Mouse (Mus musculus) myocyte (in vitro differentiated cells): ENCODE data around the gene Zfp987. TPM values are rescaled to one million over a fixed set of nuclear protein-coding genes. Genes with fewer than 3 reads are reported as not detected.
"Not testable (repeated sequence)": the region's sequence is repeated elsewhere in the genome, so short reads cannot be mapped to it uniquely, and the experiment has no call there.

ENCODE experiments used
- H3K27me3 ChIP-seq: one replicate; pipeline ENCODE4 v1.6.1; 2011; ENCODE audit not compliant: control insufficient read depth, insufficient read depth, insufficient read length
- H3K36me3 ChIP-seq: one replicate; pipeline ENCODE4 v1.6.1; 2011; ENCODE audit not compliant: control insufficient read depth, insufficient read depth
- H3K4me2 ChIP-seq: one replicate; pipeline ENCODE4 v1.6.1; 2011; ENCODE audit warnings: low read depth, control low read depth
- H3K4me3 ChIP-seq: one replicate; pipeline ENCODE4 v1.5.1; 2011; ENCODE audit warnings: mild to moderate bottlenecking, control low read depth, moderate library complexity
- H3K79me2 ChIP-seq: one replicate; pipeline ENCODE4 v1.6.1; 2011; ENCODE audit not compliant: control insufficient read depth, insufficient read depth
- H3ac ChIP-seq: one replicate; pipeline ENCODE4 v1.6.1; 2011; ENCODE audit not compliant: control insufficient read depth, insufficient read length
- CEBPB ChIP-seq: IDR thresholded peaks from 2 replicates; pipeline ENCODE4 v1.6.1; 2011; ENCODE audit warnings: mild to moderate bottlenecking, moderate library complexity; ENCODE audit not compliant: poor library complexity, insufficient read depth, severe bottlenecking
- E2F4 ChIP-seq: IDR thresholded peaks from one replicate; pipeline ENCODE4 v1.6.1; 2011; ENCODE audit warnings: mild to moderate bottlenecking, control low read depth, moderate library complexity; ENCODE audit not compliant: insufficient read depth
- MAX ChIP-seq: IDR thresholded peaks from one replicate; pipeline ENCODE4 v1.6.1; 2011; ENCODE audit warnings: low read depth, mild to moderate bottlenecking, control low read depth
- MYOD1 ChIP-seq, 3 experiments: IDR thresholded peaks; one replicate each; pipeline ENCODE4 v1.6.1; 2011; ENCODE audit warnings: control low read depth in 2 of 3, low read depth in 2 of 3, mild to moderate bottlenecking in 2 of 3, moderate library complexity in 1 of 3; ENCODE audit not compliant: insufficient read length in 2 of 3, control insufficient read depth in 1 of 3
- MYOG ChIP-seq, 3 experiments: IDR thresholded peaks; one replicate each; pipeline ENCODE4 v1.6.1; 2011; ENCODE audit warnings: control low read depth in 2 of 3, low read depth in 2 of 3, mild to moderate bottlenecking in 2 of 3; ENCODE audit not compliant: insufficient read length in 2 of 3, control insufficient read depth in 1 of 3, insufficient read depth in 1 of 3
- POLR2A ChIP-seq: IDR thresholded peaks from one replicate; pipeline ENCODE4 v1.6.1; 2011; ENCODE audit warnings: low read depth, mild to moderate bottlenecking, control low read depth, moderate library complexity; ENCODE audit not compliant: insufficient read length
- POLR2AphosphoS2 ChIP-seq: IDR thresholded peaks from one replicate; pipeline ENCODE4 v1.6.1; 2011; ENCODE audit warnings: low read depth, control low read depth; ENCODE audit not compliant: insufficient read length
- REST ChIP-seq: IDR thresholded peaks from one replicate; pipeline ENCODE4 v1.6.1; 2011; ENCODE audit warnings: mild to moderate bottlenecking, control low read depth, moderate library complexity; ENCODE audit not compliant: insufficient read depth, insufficient read length
- SRF ChIP-seq: IDR thresholded peaks from one replicate; pipeline ENCODE4 v1.6.1; 2011; ENCODE audit warnings: low read depth; ENCODE audit not compliant: control insufficient read depth, insufficient read length
- TCF12 ChIP-seq: IDR thresholded peaks from one replicate; pipeline ENCODE4 v1.6.1; 2011; ENCODE audit warnings: mild to moderate bottlenecking, control low read depth; ENCODE audit not compliant: poor library complexity, insufficient read depth, severe bottlenecking
- TCF3 ChIP-seq: IDR thresholded peaks from one replicate; pipeline ENCODE4 v1.6.1; 2011; ENCODE audit warnings: low read depth, control low read depth; ENCODE audit not compliant: insufficient read length
- USF1 ChIP-seq: IDR thresholded peaks from one replicate; pipeline ENCODE4 v1.6.1; 2011; ENCODE audit warnings: low read depth, mild to moderate bottlenecking, control low read depth, moderate library complexity
- polyA plus RNA-seq: library from polyadenylated mRNA; unstranded; fragments of >200 nt; fragmentation: generic; extraction: Trizol; gene quantifications from one replicate; pipeline ENCODE4 v1.2.1, GENCODE M21; 2012; ENCODE audit warnings: missing spikeins

Zfp987 gene
- polyA plus RNA-seq: not detected

DNA sequence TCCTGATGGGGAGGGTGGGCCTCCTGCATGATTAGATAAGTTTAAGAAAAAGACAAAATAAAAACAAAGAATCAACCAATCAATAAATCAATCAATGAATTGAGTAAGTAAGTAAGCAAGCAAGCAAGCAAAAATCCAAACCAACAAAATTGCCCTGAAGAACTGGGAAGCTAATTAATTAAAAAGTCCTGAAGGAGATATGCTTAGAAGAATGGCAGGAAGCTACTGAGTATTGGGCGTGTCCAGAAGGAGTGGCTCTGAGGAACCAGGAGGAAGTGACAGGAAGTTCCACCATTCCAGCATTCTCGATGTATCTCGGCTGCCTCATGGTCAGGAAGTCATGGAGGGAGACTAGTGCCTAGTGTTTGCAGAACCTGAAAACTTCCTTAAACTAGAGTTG is at the start of gene Zfp987:
Gene Zfp987 (plus strand): TSS at position 301 of the 400 bp plus-strand sequence.
- H3K4me2 ChIP-seq, H3K27me3 ChIP-seq, H3ac ChIP-seq, H3K4me3 ChIP-seq, H3K79me2 ChIP-seq, H3K36me3 ChIP-seq: not testable (repeated sequence)

DNA sequence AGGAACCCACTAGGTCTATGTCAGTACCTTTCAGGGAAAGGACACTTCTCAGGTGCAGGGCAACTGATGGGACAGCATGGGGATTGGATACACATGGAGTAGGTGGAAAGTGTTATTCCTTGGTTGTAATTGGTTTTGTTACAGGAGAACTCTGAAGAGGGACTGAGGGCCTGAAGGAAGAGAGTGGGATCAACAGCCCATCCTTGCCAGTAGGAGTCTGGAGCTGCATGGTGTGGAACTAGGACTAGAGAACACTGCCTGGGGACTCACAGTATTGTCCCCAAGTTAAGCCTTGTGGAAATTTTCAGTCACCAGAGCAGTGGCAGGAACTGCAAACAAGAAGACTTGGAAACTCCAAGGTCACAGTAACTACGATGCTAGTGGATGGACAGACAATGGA is 44.6 kb upstream of the Zfp987 start:
- H3K4me2 ChIP-seq, H3K79me2 ChIP-seq, H3K36me3 ChIP-seq, H3K27me3 ChIP-seq, H3K4me3 ChIP-seq, H3ac ChIP-seq: not testable (repeated sequence)

DNA sequence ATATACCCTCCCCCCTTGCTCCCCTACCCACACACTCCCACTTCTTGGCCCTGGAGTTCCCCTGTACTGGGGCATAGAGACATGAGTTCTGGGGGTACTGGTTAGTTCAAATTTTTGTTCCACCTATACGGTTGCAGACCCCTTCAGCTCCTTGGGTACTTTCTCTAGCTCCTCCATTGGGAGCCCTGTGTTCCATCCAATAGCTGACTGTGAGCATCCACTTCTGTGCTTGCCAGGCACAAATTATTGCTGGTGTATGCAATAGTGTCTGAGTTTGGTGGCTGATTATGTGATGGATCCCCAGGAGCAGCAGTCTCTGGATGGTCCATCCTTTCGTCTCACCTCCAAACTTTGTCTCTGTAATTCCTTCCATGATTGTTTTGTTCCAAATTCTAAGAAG is 43.7 kb upstream of the Zfp987 start:
- not testable (repeated sequence) for H3K4me3 ChIP-seq, H3K27me3 ChIP-seq, H3K79me2 ChIP-seq, H3K36me3 ChIP-seq, H3ac ChIP-seq, H3K4me2 ChIP-seq

DNA sequence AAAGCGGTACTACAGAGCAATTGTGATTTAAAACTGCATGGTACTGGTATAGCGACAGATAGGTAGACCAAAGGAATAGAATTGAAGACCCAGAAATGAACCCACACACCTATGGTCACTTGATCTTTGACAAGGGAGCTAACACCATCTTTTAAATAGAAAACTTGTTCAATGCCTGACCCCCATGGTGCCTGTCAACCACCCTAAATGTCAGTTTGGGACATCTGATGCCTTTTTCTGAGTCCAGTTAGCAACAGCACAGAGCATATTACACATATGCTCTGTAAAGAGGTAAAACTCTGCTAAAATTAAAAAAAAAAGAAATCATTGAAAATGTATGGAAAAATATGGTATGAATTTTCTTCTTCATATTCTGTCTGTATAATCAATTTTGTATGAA is 41.8 kb upstream of the Zfp987 start:
- no peaks in the 10 kb centered on the region for H3K36me3 ChIP-seq
- H3ac ChIP-seq: no peak overlapping the region
- TF ChIP-seq MYOG (IDR thresholded peaks at IDR 0.05; ENCODE audit: control insufficient read depth in 1 of 3, insufficient read depth in 1 of 3, insufficient read length in 2 of 3, low read depth in 2 of 3) (no peak), MAX (no peak), CEBPB (no peak), USF1 (no peak), SRF (no peak), TCF3 (no peak), E2F4 (no peak), POLR2A (no peak), MYOD1 (IDR thresholded peaks at IDR 0.05; ENCODE audit: control insufficient read depth in 1 of 3, insufficient read length in 2 of 3, low read depth in 2 of 3) (no peak), POLR2AphosphoS2 (no peak), TCF12 (no peak), REST (no peak)
- no peaks in the 10 kb centered on the region for H3K27me3 ChIP-seq
- no peak overlapping the region for H3K4me2 ChIP-seq
- H3K4me3 ChIP-seq: no peak overlapping the region
- no peaks in the 10 kb centered on the region for H3K79me2 ChIP-seq

DNA sequence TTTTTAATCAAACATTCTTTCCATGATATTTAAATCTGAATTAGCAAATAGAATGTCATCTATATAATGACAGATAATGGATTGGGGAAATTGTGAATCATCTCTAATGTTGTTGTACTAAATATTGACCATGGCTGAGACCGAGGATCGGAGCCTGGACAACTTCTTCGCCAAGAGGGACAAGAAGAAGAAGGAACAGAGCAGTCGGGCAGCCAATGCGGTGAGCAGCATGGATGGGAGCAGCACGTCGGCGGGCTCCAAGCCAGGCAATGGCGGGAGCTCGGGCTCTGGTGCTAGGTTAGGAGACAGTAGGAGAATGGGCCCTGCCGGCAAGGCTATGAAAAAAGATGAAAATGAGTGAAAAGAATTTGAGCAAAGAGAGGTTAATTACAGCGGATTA is 38.5 kb upstream of the Zfp987 start:
- not testable (repeated sequence) for H3K36me3 ChIP-seq, H3K4me3 ChIP-seq, H3K27me3 ChIP-seq, H3K79me2 ChIP-seq, H3ac ChIP-seq, H3K4me2 ChIP-seq

DNA sequence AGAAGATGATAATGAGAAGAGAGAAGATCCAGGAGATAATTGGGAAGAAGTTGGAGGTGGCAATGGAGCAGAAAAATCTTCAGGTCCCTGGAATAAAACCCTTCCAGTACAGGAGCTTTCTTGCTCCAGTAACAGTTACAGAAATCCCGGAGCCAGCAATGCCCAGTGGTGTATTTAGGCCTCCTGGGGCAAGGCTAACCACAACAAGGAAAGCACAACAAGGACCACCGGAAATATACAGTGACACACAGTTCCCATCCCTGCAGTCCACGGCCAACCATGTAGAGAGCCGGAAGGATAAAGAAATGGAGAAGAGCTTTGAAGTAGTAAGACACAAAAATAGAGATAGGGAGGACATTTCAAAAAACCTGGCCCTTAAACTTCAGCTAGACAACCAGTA is 38.0 kb upstream of the Zfp987 start:
- H3K4me3 ChIP-seq, H3ac ChIP-seq, H3K79me2 ChIP-seq, H3K4me2 ChIP-seq, H3K36me3 ChIP-seq, H3K27me3 ChIP-seq: not testable (repeated sequence)

DNA sequence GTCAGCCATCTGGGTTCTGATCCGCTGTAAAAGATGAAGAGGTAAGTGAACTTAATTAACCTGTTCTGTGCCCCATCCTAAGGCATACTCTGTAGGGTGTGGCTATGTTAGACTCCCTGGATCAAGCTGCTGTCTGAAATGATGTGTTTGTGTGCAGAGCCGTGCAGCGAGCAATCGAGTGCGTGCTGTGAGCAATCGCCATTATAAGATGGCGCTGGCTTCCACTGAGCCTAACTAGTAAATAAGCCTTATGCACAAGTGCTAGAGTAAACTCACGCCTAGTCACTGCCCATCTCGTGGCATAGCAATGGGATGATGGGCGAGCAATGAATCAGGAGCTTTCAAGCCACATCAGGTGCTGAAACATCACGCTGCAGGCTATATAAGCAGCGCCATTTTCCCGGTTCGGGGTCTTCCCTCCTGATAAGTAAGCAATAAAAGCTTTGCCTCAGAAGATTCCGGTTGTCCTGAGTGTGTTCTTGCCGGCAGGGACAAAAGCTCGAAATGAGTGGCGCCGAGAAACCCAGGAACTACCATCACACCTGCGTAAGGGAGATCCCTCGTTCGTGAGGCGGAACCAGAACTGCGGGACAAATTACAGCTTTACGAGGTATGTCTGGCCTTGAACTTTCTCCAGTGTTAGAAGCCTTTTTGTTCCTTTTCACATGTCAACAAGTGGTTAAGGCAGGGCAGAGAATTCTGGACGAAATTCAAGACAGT is 37.0 kb upstream of the Zfp987 start:
- H3K79me2 ChIP-seq, H3K4me3 ChIP-seq, H3K4me2 ChIP-seq, H3K27me3 ChIP-seq, H3K36me3 ChIP-seq, H3ac ChIP-seq: not testable (repeated sequence)

DNA sequence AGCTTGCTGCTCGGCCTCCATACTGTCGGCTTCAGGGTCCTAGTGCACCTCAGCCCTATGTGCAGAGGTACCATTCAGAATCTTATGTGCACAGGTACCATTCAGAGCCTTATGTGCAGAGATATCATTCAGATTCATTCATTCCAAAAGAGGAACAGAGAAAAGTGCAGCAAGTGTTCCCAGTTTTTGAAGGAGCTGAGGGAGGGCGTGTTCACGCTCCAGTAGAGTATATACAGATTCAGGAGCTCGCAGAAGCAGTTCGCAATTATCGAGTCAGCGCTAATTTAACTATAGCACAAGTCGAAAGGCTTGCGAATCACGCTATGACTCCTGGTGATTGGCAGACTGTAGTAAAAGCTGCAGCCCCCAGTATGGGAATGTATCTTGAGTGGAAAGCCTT is 36.0 kb upstream of the Zfp987 start:
- H3K27me3 ChIP-seq, H3K79me2 ChIP-seq, H3K4me2 ChIP-seq, H3K36me3 ChIP-seq, H3K4me3 ChIP-seq, H3ac ChIP-seq: not testable (repeated sequence)

DNA sequence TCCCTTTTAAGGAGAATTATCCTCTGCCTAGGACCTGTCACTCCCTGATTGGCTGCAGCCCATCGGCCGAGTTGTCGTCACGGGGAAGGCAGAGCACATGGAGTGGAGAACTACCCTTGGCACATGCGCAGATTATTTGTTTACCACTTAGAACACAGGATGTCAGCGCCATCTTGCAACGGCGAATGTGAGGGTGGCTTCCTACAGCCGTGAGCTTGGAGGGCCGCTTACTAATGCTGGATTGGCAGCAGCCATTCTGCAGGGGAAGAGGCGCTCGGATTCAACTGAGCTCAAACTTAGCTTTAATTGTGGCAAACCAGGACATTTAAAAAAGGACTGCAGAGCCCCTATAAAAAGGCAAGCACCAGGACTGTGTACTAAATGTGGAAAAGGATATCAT is 35.1 kb upstream of the Zfp987 start:
- H3ac ChIP-seq, H3K27me3 ChIP-seq, H3K36me3 ChIP-seq, H3K79me2 ChIP-seq, H3K4me2 ChIP-seq, H3K4me3 ChIP-seq: not testable (repeated sequence)

DNA sequence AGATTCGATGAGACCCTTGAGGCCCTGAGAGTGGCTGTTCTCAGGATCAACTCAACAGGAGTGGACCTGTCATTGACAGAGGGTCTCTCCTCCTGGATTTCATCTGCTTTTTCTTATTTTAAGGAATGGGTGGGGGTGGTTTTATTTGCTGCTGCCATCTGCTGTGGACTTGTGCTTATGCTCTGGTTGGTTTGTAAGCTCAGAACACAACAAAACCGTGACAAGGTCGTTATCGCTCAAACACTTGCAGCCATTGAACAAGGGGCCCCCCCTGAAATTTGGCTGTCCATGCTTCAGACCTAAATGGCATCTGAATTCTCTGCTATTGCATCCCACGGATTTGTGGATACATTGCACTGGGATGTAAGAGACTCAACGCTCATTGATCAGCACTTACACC is 34.1 kb upstream of the Zfp987 start:
- H3K4me2 ChIP-seq, H3ac ChIP-seq, H3K27me3 ChIP-seq, H3K4me3 ChIP-seq, H3K79me2 ChIP-seq, H3K36me3 ChIP-seq: not testable (repeated sequence)
